In the genomic region with DNA sequence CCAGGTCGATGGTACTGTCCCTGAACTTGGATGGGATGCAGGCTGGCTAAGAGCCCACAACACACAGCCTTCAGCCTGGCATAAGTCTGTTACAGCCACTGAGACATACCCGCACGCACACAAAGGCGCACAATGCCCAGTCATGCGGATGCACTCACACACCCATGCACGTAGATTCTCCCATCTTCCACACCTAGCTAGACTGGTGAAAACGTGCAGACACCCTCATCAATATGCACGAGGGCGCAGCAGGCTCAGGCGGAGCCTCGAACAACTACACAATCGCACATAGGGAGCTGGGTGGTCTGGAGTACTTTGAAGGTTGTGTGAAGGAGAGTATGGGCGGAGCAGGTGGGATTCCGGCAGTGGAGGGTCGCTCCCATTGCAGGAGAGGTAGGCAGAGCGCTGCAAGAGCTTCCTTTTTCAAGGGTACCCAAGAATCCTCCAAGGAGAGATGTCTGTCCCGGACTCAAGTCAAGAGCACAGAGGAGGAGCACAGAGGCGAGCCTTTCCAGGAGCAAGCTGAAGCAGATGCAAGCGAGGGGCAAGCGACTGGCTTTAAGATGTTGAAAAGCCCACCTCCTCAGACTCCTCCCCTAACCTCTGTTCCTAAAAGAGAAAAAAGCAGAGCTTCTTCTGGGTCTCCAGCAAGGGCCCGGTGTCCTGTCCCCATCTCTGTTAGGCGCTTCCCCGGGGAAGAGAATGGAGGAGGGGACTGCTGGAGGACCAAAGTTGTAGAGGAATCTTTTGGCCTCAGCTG, we compare ENCODE assay signal across 10 mouse cellular contexts. TPM values are rescaled to one million over a fixed set of nuclear protein-coding genes. Genes with fewer than 3 reads are reported as not detected.
DNase-seq lines count a peak whose midpoint lies in the region; ATAC-seq lines count a peak whose summit lies in the region.
"Had no signal": no experiment of that assay in that cellular context is flagged by ENCODE, and none has a peak within 500 bp of the region (broad histone marks: within the 10 kb centered on the region; RNA-seq: fewer than 3 reads in every experiment).

No protein-coding gene starts in this region.

- H3K4me3 ChIP-seq in heart, embryonic 12.5 days = no peak overlapping the region
- H3K4me3 ChIP-seq in forebrain, embryonic 10.5 days = peak overlapping the region; percentile 65

- no peak for DNase-seq in heart, postnatal 14 days
- peak; percentile 61 for DNase-seq in ES-CJ7 (ENCODE audit: low read depth, low spot score)
- DNase-seq in forebrain, embryonic 10.5 days (ENCODE audit: extremely low spot score, low spot score) = peak; percentile 21
- DNase-seq in mesoderm, embryonic 11.5 days (ENCODE audit: low read depth, low spot score) = peak; percentile 12
- DNase-seq in gastrocnemius, postnatal 14 days = no peak
- no peak for DNase-seq in lung, postnatal 14 days

- H3K27me3 ChIP-seq in heart, embryonic 12.5 days (replicated peaks) = peaks cover 78% of the 10 kb centered on the region
- peaks cover 69% of the 10 kb centered on the region for H3K27me3 ChIP-seq in forebrain, embryonic 10.5 days (ENCODE audit: poor library complexity, severe bottlenecking)

- H3K9ac ChIP-seq in heart, embryonic 12.5 days = no peak overlapping the region
- H3K9ac ChIP-seq: liver, embryonic 14.5 days had no signal

- H3K36me3 ChIP-seq in heart, embryonic 12.5 days = no peaks in the 10 kb centered on the region
- no peaks in the 10 kb centered on the region for H3K36me3 ChIP-seq in forebrain, embryonic 10.5 days (replicated peaks)

- no peaks in the 10 kb centered on the region for H3K9me3 ChIP-seq in heart, embryonic 12.5 days (replicated peaks)
- H3K9me3 ChIP-seq in forebrain, embryonic 10.5 days = no peaks in the 10 kb centered on the region

- intact Hi-C loops in heart, postnatal 14 days (cut with DNase I) = no loop called here
- intact Hi-C loops in gastrocnemius, postnatal 14 days (cut with DNase I; ENCODE audit: low total_unique reads) = no loop called here

- H3K4me1 ChIP-seq in heart, embryonic 12.5 days (replicated peaks) = peaks cover 9% of the 10 kb centered on the region; the same call in 1 of the 2 replicates
- H3K4me1 ChIP-seq in forebrain, embryonic 10.5 days = peaks cover 20% of the 10 kb centered on the region

- WGBS in heart, embryonic 12.5 days = 5% methylated on average over 23 of the region's 23 CpGs
- 2% methylated on average over 23 of the region's 23 CpGs for WGBS in forebrain, embryonic 10.5 days

- ATAC-seq in heart, embryonic 12.5 days (ENCODE audit: insufficient number of reproducible peaks, low FRiP score) = no peak
- no peak for ATAC-seq in frontal cortex, adult (ENCODE audit: low TSS enrichment)

- H3K4me2 ChIP-seq in heart, embryonic 12.5 days = peak overlapping the region; percentile 82

- no peak overlapping the region for H3K27ac ChIP-seq in heart, embryonic 12.5 days (ENCODE audit: poor library complexity, severe bottlenecking)
- H3K27ac ChIP-seq in forebrain, embryonic 10.5 days = peak overlapping the region; percentile 48; the same call in 1 of the 2 replicates
- H3K27ac ChIP-seq: liver, embryonic 14.5 days had no signal

RNA-seq across cellular contexts. Expression of a gene that starts 1.0 kb away (rescaled TPM):
- polyA plus RNA-seq in heart, embryonic 12.5 days (2016; fragmentation: Nextera tagmentation; extraction: Ambion mirVana) = not detected in 2 replicates
- not detected for total RNA-seq in heart, postnatal 14 days (2021)
- 0.14 and 0.19 TPM in 2 replicates for polyA plus RNA-seq in forebrain, embryonic 10.5 days (2016; fragmentation: Nextera tagmentation; extraction: Ambion mirVana)
- total RNA-seq in gastrocnemius, postnatal 14 days (2021) = not detected
- total RNA-seq: granulocyte monocyte progenitor cell, adult 5-6 weeks had no signal
- polyA plus RNA-seq: liver, embryonic 14.5 days had no signal

Comparison
In these comparisons a context has a peak if more than half of its experiments do, and no peak if none do; other contexts are left out.
1. DNase-seq: peak in ES-CJ7 (single experiment), forebrain, embryonic 10.5 days (single experiment) and mesoderm, embryonic 11.5 days (single experiment); none in heart, postnatal 14 days (0 of 2), gastrocnemius, postnatal 14 days (single experiment) and lung, postnatal 14 days (single experiment).